Mouse (Mus musculus) kidney, adult 2 months (tissue): Measurements from ENCODE around the gene Tnpo2. TPM values are rescaled to one million over a fixed set of nuclear protein-coding genes. Genes with fewer than 3 reads are reported as not detected.

Experiments
- DNase-seq: peaks from one replicate; pipeline ENCODE4 v3.0.0; 2021
- H3K27ac ChIP-seq: fragments of 200-500 bp; 2 replicates; pipeline ENCODE4 v1.5.1; 2012; ENCODE audit warnings: low read depth, low read length, control low read depth, inconsistent platforms; ENCODE audit not compliant: insufficient read depth
- H3K27me3 ChIP-seq: fragments of 200-500 bp; replicated peaks from 2 replicates; pipeline ENCODE4 v1.6.1; 2012; ENCODE audit warnings: mild to moderate bottlenecking, moderate library complexity, low read length, inconsistent platforms; ENCODE audit not compliant: control insufficient read depth, insufficient read depth
- H3K36me3 ChIP-seq: fragments of 200-500 bp; 2 replicates; pipeline ENCODE4 v1.6.1; 2012; ENCODE audit warnings: mild to moderate bottlenecking, moderate library complexity, low read length, inconsistent platforms; ENCODE audit not compliant: control insufficient read depth, insufficient read depth
- H3K4me1 ChIP-seq: fragments of 200-500 bp; 2 replicates; pipeline ENCODE4 v1.6.1; 2011; ENCODE audit warnings: low read length; ENCODE audit not compliant: control insufficient read depth, insufficient read depth
- H3K4me3 ChIP-seq: fragments of 200-500 bp; 2 replicates; pipeline ENCODE4 v1.5.1; 2011; ENCODE audit warnings: mild to moderate bottlenecking, low read depth, low read length, control low read depth; ENCODE audit not compliant: insufficient read depth
- CTCF ChIP-seq: fragments of 200-500 bp; conservative IDR thresholded peaks from 2 replicates; pipeline ENCODE4 v1.5.1; 2011; ENCODE audit warnings: low read depth, mild to moderate bottlenecking, control low read depth, low read length, moderate library complexity, mixed read lengths; ENCODE audit not compliant: insufficient read depth, insufficient read length
- POLR2A ChIP-seq: fragments of 200-500 bp; IDR thresholded peaks from one replicate; pipeline ENCODE4 v1.6.1; 2011; ENCODE audit warnings: low read depth, low read length, control low read depth
- WGBS: fragments of 180-500 bp; shearing (Covaris S2); methylation state at CpG from one replicate; pipeline ENCODE4 v1.1.7; 2018; 5-methylcytosine and 5-hydroxymethylcytosine counted together
- polyA plus RNA-seq: library from polyadenylated mRNA; depleted of rRNA; stranded (reverse); fragments of >200 nt; gene quantifications from 2 replicates; pipeline ENCODE4 v1.2.3, GENCODE M21; 2012

Tnpo2 gene
- polyA plus RNA-seq, 1 experiment: 36.1 TPM

GRCm38 (mm10) chr8:84994375-84994774, 42.3 kb upstream of the Tnpo2 start:
- DNase-seq: no peak
- WGBS: 97% methylated on average over 9 of the region's 9 CpGs
- TF ChIP-seq POLR2A (no peak), CTCF (no peak)
- Histone ChIP-seq H3K36me3 (no peaks in the 10 kb centered on the region), H3K27ac (no peak overlapping the region), H3K4me3 (no peak overlapping the region), H3K4me1 (no peaks in the 10 kb centered on the region; the same call in 1 of the 2 replicates), H3K27me3 (no peaks in the 10 kb centered on the region)

GRCm38 (mm10) chr8:84995680-84996079, 41.0 kb upstream of the Tnpo2 start:
- no peak for DNase-seq
- Histone ChIP-seq H3K4me1 (no peaks in the 10 kb centered on the region; the same call in 1 of the 2 replicates), H3K4me3 (no peak overlapping the region), H3K27ac (no peak overlapping the region), H3K27me3 (no peaks in the 10 kb centered on the region), H3K36me3 (no peaks in the 10 kb centered on the region)
- 64% methylated on average over 25 of the region's 25 CpGs for WGBS
- no peak for TF ChIP-seq CTCF
- TF ChIP-seq POLR2A: no peak

- Histone ChIP-seq H3K27ac (no peak overlapping the region), H3K27me3 (no peaks in the 10 kb centered on the region), H3K36me3 (peaks cover 1% of the 10 kb centered on the region; the same call in 1 of the 2 replicates), H3K4me3 (no peak overlapping the region), H3K4me1 (no peaks in the 10 kb centered on the region)
- no peak for TF ChIP-seq POLR2A
- TF ChIP-seq CTCF: no peak
- 90% methylated on average over 5 of the region's 5 CpGs for WGBS
- DNase-seq: no peak
Measured at GRCm38 (mm10) chr8:84996978-84997377, 39.7 kb upstream of the Tnpo2 start.

- Histone ChIP-seq H3K27me3 (no peaks in the 10 kb centered on the region), H3K27ac (no peak overlapping the region), H3K4me3 (no peak overlapping the region), H3K36me3 (peaks cover 1% of the 10 kb centered on the region), H3K4me1 (no peaks in the 10 kb centered on the region)
- WGBS: 15% methylated on average over 19 of the region's 19 CpGs
- DNase-seq: peak; percentile 88
- TF ChIP-seq CTCF (peak; percentile 97), POLR2A (no peak)
Measured at GRCm38 (mm10) chr8:84997649-84998295, 38.9 kb upstream of the Tnpo2 start.

GRCm38 (mm10) chr8:85007686-85008085, 29.0 kb upstream of the Tnpo2 start:
- no peaks in the 10 kb centered on the region for H3K4me1 ChIP-seq
- peak; percentile 43 for DNase-seq
- no peaks in the 10 kb centered on the region for H3K27me3 ChIP-seq
- H3K36me3 ChIP-seq: no peaks in the 10 kb centered on the region; the same call in 1 of the 2 replicates
- TF ChIP-seq CTCF (peak; percentile 47), POLR2A (no peak)
- no peak overlapping the region for H3K4me3 ChIP-seq
- no peak overlapping the region for H3K27ac ChIP-seq
- 21% methylated on average over 25 of the region's 25 CpGs for WGBS

- no peak for DNase-seq
- no peak overlapping the region for H3K4me3 ChIP-seq
- no peaks in the 10 kb centered on the region for H3K27me3 ChIP-seq
- no peaks in the 10 kb centered on the region for H3K36me3 ChIP-seq
- H3K4me1 ChIP-seq: no peaks in the 10 kb centered on the region
- H3K27ac ChIP-seq: no peak overlapping the region
- TF ChIP-seq POLR2A (no peak), CTCF (no peak)
- 13% methylated on average over 28 of the region's 28 CpGs for WGBS
Measured at GRCm38 (mm10) chr8:85011242-85011641, 25.5 kb upstream of the Tnpo2 start.

GRCm38 (mm10) chr8:85013230-85013840, 23.4 kb upstream of the Tnpo2 start:
- Histone ChIP-seq H3K4me1 (no peaks in the 10 kb centered on the region), H3K36me3 (no peaks in the 10 kb centered on the region), H3K27ac (no peak overlapping the region), H3K27me3 (no peaks in the 10 kb centered on the region), H3K4me3 (peak overlapping the region; percentile 33; the same call in 1 of the 2 replicates)
- peak; percentile 85 for DNase-seq
- peak; percentile 78 for TF ChIP-seq CTCF
- TF ChIP-seq POLR2A: no peak
- 5% methylated on average over 25 of the region's 26 CpGs for WGBS
